Mouse (Mus musculus) myocyte (in vitro differentiated cells): ENCODE measurements around the gene Ankrd27. TPM values are rescaled to one million over a fixed set of nuclear protein-coding genes. Genes with fewer than 3 reads are reported as not detected.

Experiments used
- H3K27me3 ChIP-seq: one replicate; pipeline ENCODE4 v1.6.1; 2011; ENCODE audit not compliant: control insufficient read depth, insufficient read depth, insufficient read length
- H3K36me3 ChIP-seq: one replicate; pipeline ENCODE4 v1.6.1; 2011; ENCODE audit not compliant: control insufficient read depth, insufficient read depth
- H3K4me2 ChIP-seq: one replicate; pipeline ENCODE4 v1.6.1; 2011; ENCODE audit warnings: low read depth, control low read depth
- H3K4me3 ChIP-seq: one replicate; pipeline ENCODE4 v1.5.1; 2011; ENCODE audit warnings: mild to moderate bottlenecking, control low read depth, moderate library complexity
- H3K79me2 ChIP-seq: one replicate; pipeline ENCODE4 v1.6.1; 2011; ENCODE audit not compliant: control insufficient read depth, insufficient read depth
- H3ac ChIP-seq: one replicate; pipeline ENCODE4 v1.6.1; 2011; ENCODE audit not compliant: control insufficient read depth, insufficient read length
- CEBPB ChIP-seq: IDR thresholded peaks from 2 replicates; pipeline ENCODE4 v1.6.1; 2011; ENCODE audit warnings: mild to moderate bottlenecking, moderate library complexity; ENCODE audit not compliant: poor library complexity, insufficient read depth, severe bottlenecking
- E2F4 ChIP-seq: IDR thresholded peaks from one replicate; pipeline ENCODE4 v1.6.1; 2011; ENCODE audit warnings: mild to moderate bottlenecking, control low read depth, moderate library complexity; ENCODE audit not compliant: insufficient read depth
- MAX ChIP-seq: IDR thresholded peaks from one replicate; pipeline ENCODE4 v1.6.1; 2011; ENCODE audit warnings: low read depth, mild to moderate bottlenecking, control low read depth
- MYOD1 ChIP-seq, 3 experiments: IDR thresholded peaks; one replicate each; pipeline ENCODE4 v1.6.1; 2011; ENCODE audit warnings: control low read depth in 2 of 3, low read depth in 2 of 3, mild to moderate bottlenecking in 2 of 3, moderate library complexity in 1 of 3; ENCODE audit not compliant: insufficient read length in 2 of 3, control insufficient read depth in 1 of 3
- MYOG ChIP-seq, 3 experiments: IDR thresholded peaks; one replicate each; pipeline ENCODE4 v1.6.1; 2011; ENCODE audit warnings: control low read depth in 2 of 3, low read depth in 2 of 3, mild to moderate bottlenecking in 2 of 3; ENCODE audit not compliant: insufficient read length in 2 of 3, control insufficient read depth in 1 of 3, insufficient read depth in 1 of 3
- POLR2A ChIP-seq: IDR thresholded peaks from one replicate; pipeline ENCODE4 v1.6.1; 2011; ENCODE audit warnings: low read depth, mild to moderate bottlenecking, control low read depth, moderate library complexity; ENCODE audit not compliant: insufficient read length
- POLR2AphosphoS2 ChIP-seq: IDR thresholded peaks from one replicate; pipeline ENCODE4 v1.6.1; 2011; ENCODE audit warnings: low read depth, control low read depth; ENCODE audit not compliant: insufficient read length
- REST ChIP-seq: IDR thresholded peaks from one replicate; pipeline ENCODE4 v1.6.1; 2011; ENCODE audit warnings: mild to moderate bottlenecking, control low read depth, moderate library complexity; ENCODE audit not compliant: insufficient read depth, insufficient read length
- SRF ChIP-seq: IDR thresholded peaks from one replicate; pipeline ENCODE4 v1.6.1; 2011; ENCODE audit warnings: low read depth; ENCODE audit not compliant: control insufficient read depth, insufficient read length
- TCF12 ChIP-seq: IDR thresholded peaks from one replicate; pipeline ENCODE4 v1.6.1; 2011; ENCODE audit warnings: mild to moderate bottlenecking, control low read depth; ENCODE audit not compliant: poor library complexity, insufficient read depth, severe bottlenecking
- TCF3 ChIP-seq: IDR thresholded peaks from one replicate; pipeline ENCODE4 v1.6.1; 2011; ENCODE audit warnings: low read depth, control low read depth; ENCODE audit not compliant: insufficient read length
- USF1 ChIP-seq: IDR thresholded peaks from one replicate; pipeline ENCODE4 v1.6.1; 2011; ENCODE audit warnings: low read depth, mild to moderate bottlenecking, control low read depth, moderate library complexity
- polyA plus RNA-seq: library from polyadenylated mRNA; unstranded; fragments of >200 nt; fragmentation: generic; extraction: Trizol; gene quantifications from one replicate; pipeline ENCODE4 v1.2.1, GENCODE M21; 2012; ENCODE audit warnings: missing spikeins

Ankrd27 gene
- polyA plus RNA-seq, 1 experiment = 13.0 TPM

- TF ChIP-seq MYOG (IDR thresholded peaks at IDR 0.05; ENCODE audit: control insufficient read depth in 1 of 3, insufficient read depth in 1 of 3, insufficient read length in 2 of 3, low read depth in 2 of 3) (no peak), MYOD1 (IDR thresholded peaks at IDR 0.05; ENCODE audit: control insufficient read depth in 1 of 3, insufficient read length in 2 of 3, low read depth in 2 of 3) (no peak), SRF (peak; percentile 88), REST (no peak), POLR2AphosphoS2 (peak; percentile 69), POLR2A (peak; percentile 76), CEBPB (no peak)
- Histone ChIP-seq H3K27me3 (no peaks in the 10 kb centered on the region), H3K4me3 (peak within 1 kb of the TSS; percentile 58), H3K36me3 (peaks cover 20% of the 10 kb centered on the region), H3K79me2 (peaks cover 12% of the 10 kb centered on the region), H3K4me2 (peak within 1 kb of the TSS; percentile 84), H3ac (peak within 1 kb of the TSS; percentile 55)
Measured at GRCm38 (mm10) chr7:35647101-35647698, 61.2 kb downstream of the Ankrd27 start, which contains the start of gene Pdcd5. Pdcd5 (minus strand) TSS chr7:35647521.

GRCm38 (mm10) chr7:35648239-35649069 is 62.4 kb downstream of the Ankrd27 start:
- Histone ChIP-seq H3K36me3 (peaks cover 13% of the 10 kb centered on the region), H3K4me2 (peak overlapping the region; percentile 19), H3K79me2 (peaks cover 12% of the 10 kb centered on the region), H3K4me3 (no peak overlapping the region), H3ac (no peak overlapping the region), H3K27me3 (no peaks in the 10 kb centered on the region)
- TF ChIP-seq REST = no peak
- no peak for TF ChIP-seq SRF
- no peak for TF ChIP-seq TCF3
- no peak for TF ChIP-seq MYOG (IDR thresholded peaks at IDR 0.05; ENCODE audit: control insufficient read depth in 1 of 3, insufficient read depth in 1 of 3, insufficient read length in 2 of 3, low read depth in 2 of 3)
- no peak for TF ChIP-seq E2F4

- peaks cover 4% of the 10 kb centered on the region for H3K27me3 ChIP-seq
- H3K79me2 ChIP-seq = peaks cover 12% of the 10 kb centered on the region
- TF ChIP-seq E2F4 (no peak), POLR2AphosphoS2 (no peak)
- no peak overlapping the region for H3ac ChIP-seq
- no peak overlapping the region for H3K4me3 ChIP-seq
- peak overlapping the region; percentile 19 for H3K4me2 ChIP-seq
- H3K36me3 ChIP-seq = peaks cover 10% of the 10 kb centered on the region
Measured at GRCm38 (mm10) chr7:35649071-35649470, 63.0 kb downstream of the Ankrd27 start.

GRCm38 (mm10) chr7:35650716-35651410 is 64.8 kb downstream of the Ankrd27 start:
- no peak for TF ChIP-seq MYOG (IDR thresholded peaks at IDR 0.05; ENCODE audit: control insufficient read depth in 1 of 3, insufficient read depth in 1 of 3, insufficient read length in 2 of 3, low read depth in 2 of 3)
- no peak for TF ChIP-seq MAX
- no peak for TF ChIP-seq REST
- TF ChIP-seq POLR2AphosphoS2 = no peak
- no peak for TF ChIP-seq USF1
- no peak for TF ChIP-seq POLR2A
- TF ChIP-seq TCF12 = no peak
- TF ChIP-seq E2F4 = no peak
- no peak for TF ChIP-seq SRF
- no peak for TF ChIP-seq TCF3
- TF ChIP-seq CEBPB = no peak
- TF ChIP-seq MYOD1 (IDR thresholded peaks at IDR 0.05; ENCODE audit: control insufficient read depth in 1 of 3, insufficient read length in 2 of 3, low read depth in 2 of 3) = no peak
- H3K36me3 ChIP-seq = no peaks in the 10 kb centered on the region
- H3K27me3 ChIP-seq = peaks cover 12% of the 10 kb centered on the region
- no peak overlapping the region for H3K4me3 ChIP-seq
- H3ac ChIP-seq = no peak overlapping the region
- H3K79me2 ChIP-seq = peaks cover 10% of the 10 kb centered on the region
- H3K4me2 ChIP-seq = peak overlapping the region; percentile 70
